Mouse (Mus musculus): Measurements from ENCODE around the gene Slc17a3.
A peak's percentile ranks its signal among the peaks of the same experiment; 100 is the strongest.

The Slc17a3 gene

GRCm38 (mm10) chr13:23879106-23879505 lies 39.9 kb downstream of the Slc17a3 start:
- DNase-seq = no peak

DNA sequence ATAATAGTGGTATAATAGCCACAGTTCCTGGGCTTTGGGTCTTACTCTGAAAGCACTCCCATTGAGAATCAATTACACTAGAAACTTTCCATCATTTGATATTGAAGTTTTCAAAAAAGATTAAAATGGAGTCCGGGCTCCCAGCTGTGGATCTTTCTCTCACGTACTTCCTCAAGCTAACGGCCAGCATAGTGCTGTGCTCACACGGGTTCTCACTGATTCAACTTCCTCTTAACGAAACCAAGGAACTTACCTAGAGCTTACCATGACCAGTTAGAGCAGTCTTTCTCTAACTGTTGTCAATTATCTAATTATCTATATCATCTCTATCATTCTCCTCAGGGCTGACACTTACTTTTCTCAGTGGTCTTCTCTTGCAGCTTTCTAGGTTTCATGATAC lies 40.4 kb downstream of the Slc17a3 start:
- no peak for DNase-seq

- DNase-seq = no peak
These were observed 46.3 kb downstream of the Slc17a3 start for GRCm38 (mm10) chr13:23885540-23885939.

DNA sequence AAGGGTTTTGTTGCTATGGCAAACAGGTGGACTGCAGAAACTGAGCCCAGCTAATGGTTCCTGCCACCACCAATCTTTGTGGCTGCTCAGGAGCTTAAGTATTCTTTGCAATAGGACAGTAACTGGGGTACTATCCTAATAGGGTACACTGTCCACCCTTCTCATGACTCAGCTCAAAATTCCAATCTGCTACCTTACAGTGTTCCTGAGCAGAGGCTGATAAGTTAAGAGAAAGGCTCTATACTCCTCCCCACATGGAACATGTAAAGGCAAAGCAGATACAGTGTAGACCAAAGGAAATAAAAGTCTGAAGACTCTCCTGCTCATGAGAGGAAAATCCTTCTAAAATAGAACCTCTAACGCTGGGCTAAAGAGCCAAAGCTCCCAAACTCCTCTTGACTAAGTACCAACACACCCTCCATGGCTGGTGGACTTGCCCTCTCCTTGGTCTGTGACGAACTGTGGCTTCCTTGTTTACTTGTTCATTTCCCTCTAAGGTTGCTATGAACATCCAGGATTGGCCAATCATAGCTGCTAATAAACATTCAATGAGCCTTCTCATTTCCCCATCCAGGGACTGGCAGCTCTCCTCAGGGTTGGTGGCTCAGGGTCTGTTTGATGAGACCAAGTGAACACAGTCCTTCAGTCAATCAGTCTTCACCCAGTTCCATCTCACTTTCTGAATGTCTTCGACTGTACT lies 47.9 kb downstream of the Slc17a3 start:
- DNase-seq = no peak

- peak; percentile 82 for DNase-seq
These were observed 49.9 kb downstream of the Slc17a3 start for GRCm38 (mm10) chr13:23889011-23889605.

DNA sequence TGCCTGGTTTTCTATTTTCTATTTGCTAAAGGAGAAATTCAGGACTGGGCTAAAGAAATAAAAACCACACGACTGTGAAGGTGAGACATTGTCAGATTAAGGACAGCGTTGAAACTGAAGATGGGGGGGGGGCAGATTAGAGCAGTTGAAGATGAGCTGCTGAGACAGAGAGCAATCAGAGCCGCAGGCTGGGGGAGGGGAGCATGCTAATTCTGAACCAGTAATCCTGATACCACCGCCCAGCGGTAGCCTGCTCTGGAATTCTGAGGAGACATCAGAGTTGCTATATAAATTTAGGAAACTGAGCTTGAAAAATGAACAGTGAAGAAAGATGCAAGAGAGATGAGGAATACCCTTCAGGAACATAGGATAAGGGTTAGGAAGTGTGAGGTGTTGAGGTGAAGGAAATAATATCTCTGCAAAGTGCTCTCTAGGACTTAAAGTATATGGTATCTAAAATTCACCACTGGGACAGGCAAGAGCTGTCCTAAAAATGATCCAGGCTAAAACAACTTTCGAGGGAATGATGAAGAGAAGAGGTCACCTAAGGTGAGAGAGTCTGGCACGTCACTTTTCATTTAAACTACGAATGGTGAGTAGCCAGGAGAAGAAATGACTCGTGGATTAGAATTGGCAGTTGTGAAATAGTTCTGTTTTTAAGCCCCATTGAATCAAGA lies 53.5 kb downstream of the Slc17a3 start:
- DNase-seq = no peak

GRCm38 (mm10) chr13:23893269-23893593 lies 54.0 kb downstream of the Slc17a3 start:
- no peak for DNase-seq

GRCm38 (mm10) chr13:23898242-23898641 lies 59.0 kb downstream of the Slc17a3 start:
- DNase-seq = peak; percentile 58

DNA sequence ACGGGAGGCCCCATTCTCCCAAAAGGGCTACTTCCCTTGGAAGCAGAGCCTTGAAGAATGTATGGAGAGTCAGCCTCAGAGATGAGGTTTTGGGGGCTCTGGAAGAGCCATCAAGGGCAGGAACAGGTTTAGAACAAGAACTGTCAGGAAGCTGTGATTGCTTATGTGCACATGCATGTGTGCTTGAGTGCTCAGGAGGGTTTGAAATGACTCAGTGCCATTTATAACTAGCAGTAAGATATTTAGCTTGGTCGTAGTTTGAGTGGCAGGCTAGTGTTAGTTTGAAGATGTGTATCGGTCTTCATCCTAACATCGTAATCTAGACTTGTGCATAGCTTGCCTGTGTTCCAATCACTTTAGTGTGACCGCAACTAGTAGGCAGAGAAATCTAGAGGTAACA lies 67.7 kb downstream of the Slc17a3 start:
- DNase-seq = no peak

- no peak for DNase-seq
These were observed 70.9 kb downstream of the Slc17a3 start for GRCm38 (mm10) chr13:23910121-23910520.

Measured in kidney, adult 9 months (tissue).